Mouse (Mus musculus) embryonic facial prominence, embryonic 14.5 days (tissue): ENCODE results near the gene Tufm. TPM values are rescaled to one million over a fixed set of nuclear protein-coding genes. Genes with fewer than 3 reads are reported as not detected.
A peak's percentile ranks its signal among the peaks of the same experiment; 100 is the strongest.

ENCODE experiments used
- ATAC-seq: fragments of 200-750 bp; cut with Nextera tagmentation; 2 replicates; pipeline ENCODE4 v1.8.0; 2017; ENCODE audit warnings: low read depth, moderate number of reproducible peaks, moderate TSS enrichment
- DNase-seq: peaks from one replicate; pipeline ENCODE4 v3.0.0-alpha.2; 2015; ENCODE audit warnings: low spot score
- H3K27ac ChIP-seq: fragments of 300-500 bp; sonication (generic); replicated peaks from 2 replicates; pipeline ENCODE4 v1.5.1; 2014; ENCODE audit warnings: low read depth, mild to moderate bottlenecking, low read length, moderate library complexity
- H3K27me3 ChIP-seq: fragments of 300-500 bp; sonication (generic); replicated peaks from 2 replicates; pipeline ENCODE4 v1.6.1; 2014; ENCODE audit warnings: low read length; ENCODE audit not compliant: control insufficient read depth, insufficient read depth
- H3K36me3 ChIP-seq: fragments of 300-500 bp; sonication (generic); 2 replicates; pipeline ENCODE4 v1.6.1; 2014; ENCODE audit warnings: low read length, mixed read lengths; ENCODE audit not compliant: control insufficient read depth, insufficient read depth
- H3K4me1 ChIP-seq: fragments of 300-500 bp; sonication (generic); 2 replicates; pipeline ENCODE4 v1.6.1; 2014; ENCODE audit warnings: antibody characterized with exemption, low read length; ENCODE audit not compliant: control insufficient read depth, insufficient read depth
- H3K4me2 ChIP-seq: fragments of 300-500 bp; sonication (generic); 2 replicates; pipeline ENCODE4 v1.6.1; 2014; ENCODE audit warnings: low read depth, mild to moderate bottlenecking, low read length, moderate library complexity, mixed read lengths
- H3K4me3 ChIP-seq: fragments of 300-500 bp; sonication (generic); 2 replicates; pipeline ENCODE4 v1.5.1; 2014; ENCODE audit warnings: low read depth, mild to moderate bottlenecking, low read length
- H3K9ac ChIP-seq: fragments of 300-500 bp; sonication (generic); 2 replicates; pipeline ENCODE4 v1.6.1; 2014; ENCODE audit warnings: low read depth, mild to moderate bottlenecking, low read length, moderate library complexity, mixed read lengths
- H3K9me3 ChIP-seq: fragments of 300-500 bp; sonication (generic); 2 replicates; pipeline ENCODE4 v1.6.1; 2016; ENCODE audit warnings: low read length; ENCODE audit not compliant: control insufficient read depth
- WGBS: fragments of 180-500 bp; shearing (Covaris S2); extraction: QIAGEN DNeasy Blood & Tissue Kit; methylation state at CpG from one replicate; pipeline ENCODE4 v1.1.7; 2014; 5-methylcytosine and 5-hydroxymethylcytosine counted together
- polyA plus RNA-seq: library from polyadenylated mRNA; unstranded; fragments of >200 nt; fragmentation: Nextera tagmentation; extraction: Ambion mirVana; gene quantifications from 2 replicates; pipeline ENCODE4 v1.2.1, GENCODE M21; 2014

The Tufm gene
- polyA plus RNA-seq, 1 experiment from 2014 or later = 127 TPM

DNA sequence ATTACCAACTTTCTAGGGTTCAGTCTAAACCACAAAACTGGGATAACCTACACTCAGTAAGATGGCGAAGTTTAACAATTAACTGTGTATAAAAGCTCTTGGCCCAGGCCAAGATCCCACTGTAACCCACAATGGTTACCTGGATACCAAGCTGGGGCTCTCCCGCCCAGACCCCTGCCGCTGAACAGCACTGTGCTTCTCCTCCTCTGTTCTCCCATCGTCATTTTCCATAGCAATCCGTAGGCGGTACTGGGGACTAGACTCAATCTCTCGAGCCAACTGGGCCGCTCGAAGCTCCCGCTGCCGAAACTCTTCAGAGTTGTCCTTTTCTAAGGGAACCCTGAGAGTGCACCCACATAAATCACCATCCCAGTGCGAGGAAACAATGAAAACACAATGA, 10.8 kb downstream of the Tufm start:
- ATAC-seq (no peak), DNase-seq (no peak)
- Histone ChIP-seq H3K36me3 (peaks cover 83% of the 10 kb centered on the region), H3K4me2 (no peak overlapping the region), H3K4me3 (no peak overlapping the region), H3K9ac (no peak overlapping the region), H3K27ac (no peak overlapping the region), H3K27me3 (no peaks in the 10 kb centered on the region), H3K4me1 (no peaks in the 10 kb centered on the region), H3K9me3 (no peaks in the 10 kb centered on the region)
- WGBS = 92% methylated on average over 12 of the region's 12 CpGs

DNA sequence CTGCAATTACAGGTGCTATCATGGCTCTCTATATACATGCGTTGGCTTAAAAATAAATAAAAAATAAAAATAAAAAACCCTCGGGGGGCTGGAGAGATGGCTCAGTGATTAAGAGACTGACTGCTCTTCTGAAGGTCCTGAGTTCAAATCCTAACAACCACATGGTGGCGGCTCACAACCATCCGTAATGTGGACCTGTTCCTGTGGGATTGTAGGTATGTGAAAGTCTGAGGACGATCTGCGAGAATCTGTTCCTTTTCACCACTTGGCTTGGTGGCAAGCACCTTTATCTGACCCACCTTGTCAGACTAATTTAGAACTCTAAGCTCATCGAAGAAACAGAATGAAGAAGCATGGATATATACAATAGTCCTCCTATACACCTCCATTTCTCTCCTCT, 12.3 kb downstream of the Tufm start:
- H3K4me2 ChIP-seq = no peak overlapping the region
- H3K9me3 ChIP-seq = no peaks in the 10 kb centered on the region
- H3K9ac ChIP-seq = no peak overlapping the region
- WGBS = 92% methylated on average over 7 of the region's 7 CpGs
- ATAC-seq = no peak
- DNase-seq = no peak
- H3K4me1 ChIP-seq = peaks cover 6% of the 10 kb centered on the region; the same call in 1 of the 2 replicates
- peaks cover 69% of the 10 kb centered on the region for H3K36me3 ChIP-seq
- no peak overlapping the region for H3K27ac ChIP-seq
- H3K4me3 ChIP-seq = no peak overlapping the region
- H3K27me3 ChIP-seq = no peaks in the 10 kb centered on the region

DNA sequence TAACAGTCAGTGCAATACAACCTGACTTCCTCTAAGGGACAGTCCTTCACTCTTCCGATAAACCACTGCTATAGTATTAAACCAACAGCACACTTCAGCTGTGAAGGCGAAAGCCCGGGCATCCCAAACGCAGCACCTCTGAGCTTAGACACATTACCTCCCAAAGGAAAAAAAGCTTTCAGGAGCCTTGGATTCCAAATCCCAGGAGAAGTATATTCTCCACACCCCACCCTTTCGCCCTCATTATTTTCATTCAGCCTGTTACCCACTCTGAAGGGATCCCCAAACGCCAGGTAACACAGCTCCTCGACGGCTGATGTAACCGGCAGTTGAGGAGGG, 14.5 kb downstream of the Tufm start:
- H3K27me3 ChIP-seq = no peaks in the 10 kb centered on the region
- ATAC-seq (no peak), DNase-seq (no peak)
- peak overlapping the region; percentile 91 for H3K4me2 ChIP-seq
- peak overlapping the region; percentile 100 for H3K9ac ChIP-seq
- H3K36me3 ChIP-seq = peaks cover 47% of the 10 kb centered on the region
- 3% methylated on average over 9 of the region's 9 CpGs for WGBS
- H3K4me1 ChIP-seq = peaks cover 6% of the 10 kb centered on the region; the same call in 1 of the 2 replicates
- peak overlapping the region; percentile 100 for H3K27ac ChIP-seq
- no peaks in the 10 kb centered on the region for H3K9me3 ChIP-seq
- peak overlapping the region; percentile 95 for H3K4me3 ChIP-seq

DNA sequence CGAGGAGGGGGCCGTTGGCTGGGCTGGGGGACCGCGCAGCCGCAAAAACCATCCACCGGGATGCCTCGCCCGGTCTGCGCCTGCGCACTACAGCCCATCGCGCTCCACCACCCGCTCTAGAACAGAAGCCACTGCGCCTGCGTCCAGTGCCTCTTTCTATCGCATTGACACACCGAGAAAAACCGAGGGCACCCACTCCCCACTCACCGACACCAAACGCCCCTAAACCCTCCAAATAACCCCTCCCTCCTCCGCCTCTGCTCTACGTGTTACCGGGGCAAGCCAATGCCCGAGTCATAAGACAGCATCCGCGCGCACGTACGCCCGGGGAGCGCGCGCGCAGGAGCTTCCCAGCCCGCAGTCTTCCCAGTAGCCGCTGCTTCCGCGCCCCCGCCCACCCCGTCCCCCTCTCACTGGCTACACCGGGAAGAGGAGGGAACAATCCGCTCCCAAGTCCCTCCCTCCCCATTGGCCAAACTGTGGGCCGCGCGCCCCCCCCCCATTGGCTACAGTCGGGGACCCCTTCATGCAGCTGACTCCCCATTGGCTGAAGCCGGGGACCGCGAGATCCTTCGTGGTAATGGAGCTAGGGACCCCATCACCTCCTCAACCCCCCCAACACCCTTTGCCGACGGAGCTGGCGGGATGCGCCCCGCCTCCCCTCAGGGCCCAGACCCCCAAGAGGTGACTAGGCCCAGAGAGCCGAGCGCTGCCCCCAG, 15.0 kb downstream of the Tufm start:
- ATAC-seq (peak; percentile 89), DNase-seq (peak; percentile 99)
- Histone ChIP-seq H3K9me3 (no peaks in the 10 kb centered on the region), H3K9ac (peak overlapping the region; percentile 100), H3K36me3 (peaks cover 41% of the 10 kb centered on the region), H3K4me2 (peak overlapping the region; percentile 91), H3K4me3 (peak overlapping the region; percentile 95), H3K27me3 (no peaks in the 10 kb centered on the region), H3K27ac (peak overlapping the region; percentile 100), H3K4me1 (peaks cover 6% of the 10 kb centered on the region; the same call in 1 of the 2 replicates)
- WGBS = 0% methylated on average over 30 of the region's 57 CpGs

DNA sequence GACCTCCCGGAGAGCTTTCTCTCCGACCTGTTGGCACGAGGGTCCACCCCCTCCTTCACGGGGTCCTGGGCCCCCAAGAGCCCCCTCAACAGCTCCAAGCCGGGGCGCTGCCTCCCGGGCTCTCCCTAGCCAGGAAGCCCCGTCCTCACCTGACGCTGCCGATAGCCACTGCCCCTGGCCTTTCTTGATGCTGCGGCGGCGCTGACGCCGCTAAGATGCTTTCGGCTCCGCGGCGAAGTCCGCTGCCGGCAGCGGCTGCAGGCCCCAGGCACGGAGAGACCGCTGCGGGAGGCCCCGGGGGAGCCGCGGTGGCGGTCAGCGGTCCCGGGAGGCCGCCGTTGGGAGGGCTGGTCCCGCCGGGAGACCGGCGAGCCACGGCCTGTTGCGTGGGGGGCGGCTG, 15.6 kb downstream of the Tufm start:
- Histone ChIP-seq H3K4me3 (peak overlapping the region; percentile 95), H3K4me1 (peaks cover 6% of the 10 kb centered on the region; the same call in 1 of the 2 replicates), H3K4me2 (peak overlapping the region; percentile 91), H3K9ac (peak overlapping the region; percentile 100), H3K36me3 (peaks cover 36% of the 10 kb centered on the region), H3K9me3 (no peaks in the 10 kb centered on the region), H3K27me3 (no peaks in the 10 kb centered on the region), H3K27ac (peak overlapping the region; percentile 100)
- DNase-seq (no peak), ATAC-seq (no peak)
- whole genome bisulfite sequencing = 0% methylated on average over 16 of the region's 40 CpGs

DNA sequence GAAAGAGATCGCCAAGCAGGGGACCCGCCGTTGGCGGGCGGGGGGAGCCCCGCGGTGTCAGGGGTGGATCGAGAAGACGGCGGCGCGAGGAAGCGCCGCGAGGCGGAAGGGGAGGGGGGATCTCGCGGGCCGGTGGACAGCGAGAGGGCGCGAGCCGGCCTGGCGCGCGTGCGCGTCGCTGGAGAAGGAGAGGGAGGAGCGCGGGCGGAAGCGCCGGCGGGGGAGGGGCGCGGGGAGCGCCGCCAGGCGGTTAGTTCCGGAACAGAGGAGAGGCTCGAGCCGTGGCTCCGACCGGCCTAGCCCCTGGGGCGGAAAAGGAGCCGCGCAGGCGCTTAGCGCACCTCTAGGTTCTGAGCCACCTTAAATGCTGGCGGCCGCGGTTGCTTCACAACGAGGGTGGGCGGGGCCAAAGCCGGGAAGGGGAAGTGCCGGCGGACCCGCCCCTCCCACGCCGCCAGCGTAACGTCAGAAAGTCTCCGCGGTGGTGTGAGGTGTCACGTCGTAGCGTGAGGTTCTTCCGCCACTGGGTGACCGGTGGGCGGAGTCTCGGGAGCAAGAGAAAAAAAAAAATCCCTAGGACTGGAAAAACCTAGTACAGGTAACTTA, 16.2 kb downstream of the Tufm start, which contains the start of gene Atxn2l:
TSS of gene Atxn2l (minus strand) at position 165 of the 606 bp plus-strand sequence.
- Histone ChIP-seq H3K9me3 (no peaks in the 10 kb centered on the region), H3K4me3 (peak within 1 kb of the TSS; percentile 95), H3K9ac (peak within 1 kb of the TSS; percentile 100), H3K36me3 (peaks cover 29% of the 10 kb centered on the region), H3K4me2 (peak within 1 kb of the TSS; percentile 91), H3K4me1 (peaks cover 6% of the 10 kb centered on the region; the same call in 1 of the 2 replicates), H3K27ac (peak within 1 kb of the TSS; percentile 100), H3K27me3 (no peaks in the 10 kb centered on the region)
- ATAC-seq = peak; percentile 89
- peak; percentile 99 for DNase-seq
- WGBS = under 1% methylated on average over 37 of the region's 72 CpGs

DNA sequence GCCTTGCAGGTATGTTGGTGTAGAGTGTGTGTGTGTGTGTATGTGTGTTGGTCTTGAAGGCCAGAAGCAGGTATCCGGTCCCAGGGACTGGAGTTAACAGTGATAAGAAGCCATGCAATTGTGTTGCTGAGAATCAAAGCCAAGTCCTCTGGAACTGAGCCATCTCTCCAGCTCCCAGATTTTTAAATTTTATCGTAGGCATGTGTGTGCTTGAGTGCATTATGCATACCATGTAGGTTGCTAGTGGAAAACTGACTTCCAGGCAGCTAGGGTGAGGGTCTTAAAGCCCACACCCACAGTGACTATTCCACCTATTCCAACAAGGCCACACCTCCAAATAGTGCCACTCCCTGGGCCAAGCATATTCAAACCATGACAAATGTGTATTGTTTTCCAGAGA, 17.8 kb downstream of the Tufm start:
- Histone ChIP-seq H3K9ac (no peak overlapping the region), H3K27ac (no peak overlapping the region), H3K9me3 (no peaks in the 10 kb centered on the region), H3K4me2 (no peak overlapping the region), H3K27me3 (no peaks in the 10 kb centered on the region), H3K4me1 (peaks cover 6% of the 10 kb centered on the region; the same call in 1 of the 2 replicates), H3K36me3 (peaks cover 14% of the 10 kb centered on the region), H3K4me3 (no peak overlapping the region)
- ATAC-seq = no peak
- 75% methylated on average over 2 of the region's 2 CpGs for whole genome bisulfite sequencing
- DNase-seq = no peak

DNA sequence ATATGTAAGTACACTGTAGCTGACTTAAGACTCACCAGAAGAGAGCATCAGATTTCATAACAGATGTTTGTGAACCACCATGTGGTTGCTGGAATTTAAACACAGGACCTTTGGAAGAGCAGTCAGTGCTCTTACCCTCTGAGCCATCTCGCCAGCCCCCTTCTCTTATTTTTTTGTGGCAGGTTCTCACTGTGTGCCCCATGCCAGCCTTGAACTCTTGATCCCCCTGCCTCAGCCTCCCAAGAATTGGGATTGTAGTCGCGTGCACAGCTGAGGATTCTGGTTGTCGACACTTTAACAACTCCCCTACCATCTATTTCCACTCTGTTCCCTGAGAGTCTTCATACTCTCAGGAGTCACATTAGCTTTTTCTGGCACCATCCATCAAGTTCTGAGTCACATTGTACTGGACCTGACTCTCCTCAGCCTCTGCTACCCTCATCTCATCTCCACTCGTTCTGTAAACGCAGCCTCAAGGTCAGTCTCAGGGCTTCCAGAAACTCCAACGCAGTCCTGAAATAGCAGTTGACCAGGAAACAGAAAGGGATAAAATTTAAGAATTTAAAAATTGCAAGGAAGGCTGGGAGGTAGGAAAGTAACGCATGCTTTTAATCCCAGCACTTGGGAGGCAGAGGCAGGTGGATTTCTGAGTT, 20.1 kb downstream of the Tufm start:
- Histone ChIP-seq H3K36me3 (no peaks in the 10 kb centered on the region), H3K4me2 (no peak overlapping the region), H3K9ac (no peak overlapping the region), H3K4me1 (peaks cover 6% of the 10 kb centered on the region; the same call in 1 of the 2 replicates), H3K4me3 (no peak overlapping the region), H3K9me3 (no peaks in the 10 kb centered on the region), H3K27ac (no peak overlapping the region), H3K27me3 (no peaks in the 10 kb centered on the region)
- DNase-seq = no peak
- 82% methylated on average over 8 of the region's 8 CpGs for WGBS
- no peak for ATAC-seq
